Mouse (Mus musculus) liver, embryonic 14.5 days (tissue): ENCODE results near the gene Usp36. TPM values are rescaled to one million over a fixed set of nuclear protein-coding genes. Genes with fewer than 3 reads are reported as not detected.
A peak's percentile ranks its signal among the peaks of the same experiment; 100 is the strongest.

ENCODE experiments used
- ATAC-seq: fragments of 200-750 bp; cut with Nextera tagmentation; 2 replicates; pipeline ENCODE4 v1.8.0; 2017; ENCODE audit warnings: moderate number of reproducible peaks, mild to moderate bottlenecking, moderate library complexity; ENCODE audit not compliant: insufficient read depth
- DNase-seq, 3 experiments: peaks; one replicate each; pipeline ENCODE4 v3.0.0-alpha.2; 2012 to 2013; ENCODE audit warnings: low read depth in 3 of 3, low spot score in 3 of 3
- H3K27ac ChIP-seq: fragments of 300-500 bp; sonication (generic); 2 replicates; pipeline ENCODE4 v1.5.1; 2014; ENCODE audit warnings: moderate library complexity, mild to moderate bottlenecking, control low read depth, inconsistent platforms
- H3K27me3 ChIP-seq: fragments of 300-500 bp; sonication (generic); 2 replicates; pipeline ENCODE4 v1.6.1; 2014; ENCODE audit warnings: mild to moderate bottlenecking, low read length, moderate library complexity; ENCODE audit not compliant: control insufficient read depth, insufficient read depth
- H3K36me3 ChIP-seq: fragments of 300-500 bp; sonication (generic); replicated peaks from 2 replicates; pipeline ENCODE4 v1.6.1; 2014; ENCODE audit warnings: low read depth; ENCODE audit not compliant: control insufficient read depth, insufficient read depth
- H3K4me1 ChIP-seq, 2 experiments: fragments of 200-500 bp in 1 of 2; fragments of 300-500 bp in 1 of 2; sonication (generic) in 1 of 2; replicated peaks; 2 replicates each; pipeline ENCODE4 v1.6.1; 2012 to 2014; ENCODE audit warnings: antibody characterized with exemption in 1 of 2, inconsistent platforms in 1 of 2, low read length in 1 of 2; ENCODE audit not compliant: control insufficient read depth in 2 of 2, insufficient read depth in 2 of 2
- H3K4me2 ChIP-seq: fragments of 300-500 bp; sonication (generic); 2 replicates; pipeline ENCODE4 v1.6.1; 2014; ENCODE audit warnings: low read depth, mild to moderate bottlenecking, control low read depth, moderate library complexity
- H3K4me3 ChIP-seq, 2 experiments: fragments of 200-500 bp in 1 of 2; fragments of 300-500 bp in 1 of 2; sonication (generic) in 1 of 2; 2 replicates each; pipeline ENCODE4 v1.5.1; 2012 to 2014; ENCODE audit warnings: low read depth in 2 of 2, low read length in 2 of 2, mild to moderate bottlenecking in 2 of 2, control low read depth in 1 of 2, inconsistent platforms in 1 of 2, moderate library complexity in 1 of 2; ENCODE audit not compliant: insufficient read depth in 1 of 2
- H3K9ac ChIP-seq: fragments of 300-500 bp; sonication (generic); replicated peaks from 2 replicates; pipeline ENCODE4 v1.6.1; 2014; ENCODE audit warnings: mild to moderate bottlenecking, control low read depth, moderate library complexity
- H3K9me3 ChIP-seq: fragments of 300-500 bp; sonication (generic); 2 replicates; pipeline ENCODE4 v1.6.1; 2016; ENCODE audit warnings: low read length, mixed read lengths; ENCODE audit not compliant: control insufficient read depth
- CTCF ChIP-seq: IDR thresholded peaks from 2 replicates; pipeline ENCODE4 v1.5.1; 2016; ENCODE audit warnings: antibody characterized with exemption, low read depth, control low read depth
- EP300 ChIP-seq: IDR thresholded peaks from 2 replicates; pipeline ENCODE4 v1.6.1; 2016; ENCODE audit warnings: antibody characterized with exemption, low read depth
- WGBS: fragments of 180-500 bp; shearing (Covaris S2); extraction: QIAGEN DNeasy Blood & Tissue Kit; methylation state at CpG from one replicate; pipeline ENCODE4 v1.1.7; 2014; ENCODE audit not compliant: insufficient replicate concordance; 5-methylcytosine and 5-hydroxymethylcytosine counted together
- polyA plus RNA-seq, 2 experiments: library from polyadenylated mRNA; depleted of rRNA in 1 of 2; stranded (reverse) in 1 of 2; unstranded in 1 of 2; fragments of >200 nt; fragmentation: Nextera tagmentation in 1 of 2; extraction: Ambion mirVana in 1 of 2; gene quantifications; 2 replicates each; pipeline versions ENCODE4 v1.2.1 to v1.2.3; 2012 to 2014

Gene Usp36
- polyA plus RNA-seq, 2 experiments = 4.1 to 5.3 TPM

GRCm38 (mm10) chr11:118289037-118289511 lies 970 bp downstream of the Usp36 start:
- Histone ChIP-seq H3K27me3 (no peaks in the 10 kb centered on the region), H3K9me3 (no peaks in the 10 kb centered on the region), H3K4me3 (peak overlapping the region; percentile 66 to 85), H3K4me2 (peak overlapping the region; percentile 95), H3K36me3 (peaks cover 13% of the 10 kb centered on the region; the same call in 1 of the 2 replicates), H3K27ac (no peak overlapping the region), H3K4me1 (peaks cover 7 to 12% of the 10 kb centered on the region in 2 experiments), H3K9ac (peak overlapping the region; percentile 77)
- under 1% methylated on average over 16 of the region's 16 CpGs for whole genome bisulfite sequencing
- TF ChIP-seq CTCF (no peak), EP300 (no peak)
- ATAC-seq (no peak), DNase-seq (peak in 2 of 3 experiments; percentile 26 to 49)

GRCm38 (mm10) chr11:118287573-118287972 lies 2.5 kb downstream of the Usp36 start:
- peaks cover 22% of the 10 kb centered on the region for H3K36me3 ChIP-seq
- WGBS = 83% methylated on average over 9 of the region's 9 CpGs

DNA sequence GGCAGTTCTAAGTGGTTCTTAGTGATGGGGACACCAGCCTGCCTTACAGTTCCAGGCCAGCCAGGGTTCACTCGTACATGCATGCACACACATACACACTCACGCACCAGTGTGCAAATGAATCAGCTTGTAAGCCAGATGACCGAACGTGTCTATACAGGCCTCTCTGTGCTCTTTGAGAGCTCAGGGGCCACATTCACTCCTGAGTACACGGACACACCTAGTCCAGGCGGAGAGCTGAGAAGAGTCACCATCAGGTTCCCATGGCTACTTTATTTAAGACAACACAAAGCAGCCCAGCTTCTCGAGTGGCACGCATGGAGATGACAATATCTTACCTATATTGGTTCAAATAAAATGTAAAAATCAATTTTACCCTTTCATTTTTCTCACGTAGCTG lies 3.6 kb downstream of the Usp36 start:
- Histone ChIP-seq H3K36me3 (peaks cover 24% of the 10 kb centered on the region), H3K4me1 (peaks cover 7 to 12% of the 10 kb centered on the region in 2 experiments), H3K9ac (no peak overlapping the region), H3K27me3 (no peaks in the 10 kb centered on the region), H3K9me3 (no peaks in the 10 kb centered on the region), H3K4me2 (no peak overlapping the region), H3K4me3 (no peak overlapping the region), H3K27ac (no peak overlapping the region)
- 80% methylated on average over 9 of the region's 9 CpGs for WGBS
- no peak for ATAC-seq
- no peak for DNase-seq
- no peak for TF ChIP-seq EP300
- no peak for TF ChIP-seq CTCF

More at GRCm38 (mm10) chr11:118287573-118287972, 2.5 kb downstream of the Usp36 start:
- Histone ChIP-seq H3K4me1 (peaks cover 7 to 12% of the 10 kb centered on the region in 2 experiments), H3K4me2 (no peak overlapping the region), H3K27ac (no peak overlapping the region), H3K9me3 (no peaks in the 10 kb centered on the region), H3K9ac (no peak overlapping the region), H3K4me3 (no peak overlapping the region), H3K27me3 (no peaks in the 10 kb centered on the region)
- no peak for ATAC-seq
- DNase-seq = no peak
- TF ChIP-seq EP300 (no peak), CTCF (no peak)

DNA sequence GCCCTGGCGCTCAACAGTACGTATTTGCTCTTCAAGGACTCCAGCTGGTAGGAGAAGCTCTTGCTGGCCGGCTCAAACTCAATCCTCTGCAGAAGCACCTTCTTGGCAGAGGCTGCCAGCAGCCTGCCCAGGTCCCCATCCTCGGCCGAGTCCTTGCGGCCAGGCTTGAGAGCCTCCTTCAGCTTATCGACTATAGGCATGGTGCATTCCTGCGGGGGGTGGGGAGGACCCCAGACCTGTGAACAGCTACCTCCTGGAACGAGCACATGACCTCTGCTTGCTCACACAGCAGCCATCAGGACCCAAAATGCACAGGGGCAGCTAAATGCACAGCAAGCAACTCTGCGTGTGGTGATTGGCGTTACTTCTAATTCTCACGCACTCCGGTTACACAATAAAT lies 4.3 kb downstream of the Usp36 start:
- no peak for TF ChIP-seq CTCF
- TF ChIP-seq EP300 = no peak

GRCm38 (mm10) chr11:118280218-118280617 lies 9.8 kb downstream of the Usp36 start:
- no peak overlapping the region for H3K9ac ChIP-seq
- H3K4me1 ChIP-seq = no peaks in the 10 kb centered on the region
- no peak for ATAC-seq
- no peak for DNase-seq
- no peak overlapping the region for H3K4me2 ChIP-seq
- TF ChIP-seq EP300 (no peak), CTCF (no peak)
- H3K4me3 ChIP-seq = no peak overlapping the region
- peaks cover 29% of the 10 kb centered on the region for H3K36me3 ChIP-seq
- H3K27me3 ChIP-seq = no peaks in the 10 kb centered on the region
- 84% methylated on average over 3 of the region's 3 CpGs for WGBS
- H3K9me3 ChIP-seq = no peaks in the 10 kb centered on the region
- H3K27ac ChIP-seq = no peak overlapping the region

More for the DNA sequence above, 4.3 kb downstream of the Usp36 start:
- no peak overlapping the region for H3K9ac ChIP-seq
- H3K4me1 ChIP-seq = peaks cover 7 to 12% of the 10 kb centered on the region in 2 experiments
- DNase-seq (no peak), ATAC-seq (no peak)
- WGBS = 84% methylated on average over 13 of the region's 13 CpGs
- peaks cover 24% of the 10 kb centered on the region for H3K36me3 ChIP-seq
- no peak overlapping the region for H3K4me2 ChIP-seq
- H3K27me3 ChIP-seq = no peaks in the 10 kb centered on the region
- H3K4me3 ChIP-seq = no peak overlapping the region
- H3K27ac ChIP-seq = no peak overlapping the region
- H3K9me3 ChIP-seq = no peaks in the 10 kb centered on the region
